Mouse (Mus musculus) CH12.LX (cell line): ENCODE data around the gene Ugt1a5. TPM values are rescaled to one million over a fixed set of nuclear protein-coding genes. Genes with fewer than 3 reads are reported as not detected.

Source experiments
- DNase-seq: peaks from one replicate; pipeline ENCODE4 v3.0.0-alpha.2; 2013; ENCODE audit errors: extremely low read depth
- H3K27ac ChIP-seq: 2 replicates; pipeline ENCODE4 v1.5.1; 2012; ENCODE audit warnings: low read depth, mild to moderate bottlenecking, control low read depth, moderate library complexity; ENCODE audit not compliant: insufficient read depth
- H3K27me3 ChIP-seq: replicated peaks from 2 replicates; pipeline ENCODE3; 2012; ENCODE audit warnings: inconsistent platforms
- H3K36me3 ChIP-seq, 2 experiments: replicated peaks in 1 of 2; 2 replicates each; pipeline versions ENCODE3 to v1.6.1; 2012; ENCODE audit warnings: inconsistent platforms in 1 of 2, low read length in 1 of 2, mild to moderate bottlenecking in 1 of 2, mixed read lengths in 1 of 2, moderate library complexity in 1 of 2; ENCODE audit not compliant: control insufficient read depth in 1 of 2, insufficient read depth in 1 of 2
- H3K4me1 ChIP-seq, 2 experiments: 2 replicates each; pipeline ENCODE4 v1.6.1; 2012; ENCODE audit warnings: inconsistent platforms in 1 of 2, moderate library complexity in 1 of 2; ENCODE audit not compliant: insufficient read depth in 2 of 2, control insufficient read depth in 1 of 2
- H3K4me2 ChIP-seq: 2 replicates; pipeline ENCODE4 v1.6.1; 2012; ENCODE audit warnings: low read depth, mild to moderate bottlenecking, control low read depth; ENCODE audit not compliant: poor library complexity, insufficient read depth, severe bottlenecking
- H3K4me3 ChIP-seq, 3 experiments: fragments of 150-350 bp in 1 of 3; sonication (generic) in 1 of 3; replicated peaks in 1 of 3; 2 replicates each; pipeline versions ENCODE3 to v1.5.1; 2011 to 2012; ENCODE audit warnings: low read depth in 2 of 3, low read length in 2 of 3, mild to moderate bottlenecking in 2 of 3, moderate library complexity in 2 of 3, control low read depth in 1 of 3, improper control_type of control experiment in 1 of 3, inconsistent platforms in 1 of 3, mixed read lengths in 1 of 3; ENCODE audit not compliant: poor library complexity in 1 of 3
- H3K79me2 ChIP-seq: replicated peaks from 2 replicates; pipeline ENCODE4 v1.6.1; 2012; ENCODE audit warnings: mild to moderate bottlenecking, moderate library complexity; ENCODE audit not compliant: control insufficient read depth, poor library complexity, insufficient read depth, severe bottlenecking; ENCODE audit errors: extremely low read depth
- H3K9ac ChIP-seq: 2 replicates; pipeline ENCODE4 v1.6.1; 2012; ENCODE audit warnings: low read depth, mild to moderate bottlenecking, control low read depth, moderate library complexity; ENCODE audit not compliant: insufficient read depth
- H3K9me3 ChIP-seq: replicated peaks from 2 replicates; pipeline ENCODE3; 2012; ENCODE audit warnings: low read length, inconsistent platforms, mixed read lengths
- ELF1 ChIP-seq: IDR thresholded peaks from 2 replicates; pipeline ENCODE4 v1.6.1; 2014; ENCODE audit warnings: low read depth, mild to moderate bottlenecking, inconsistent platforms, low read length, improper control_type of control experiment
- ETS1 ChIP-seq: conservative IDR thresholded peaks from 2 replicates; pipeline ENCODE4 v1.6.1; 2012; ENCODE audit warnings: low read depth, mild to moderate bottlenecking, inconsistent platforms, low read length, improper control_type of control experiment, moderate library complexity
- GABPA ChIP-seq: IDR thresholded peaks from 2 replicates; pipeline ENCODE4 v1.6.1; 2012; ENCODE audit warnings: low read depth, low read length, improper control_type of control experiment, inconsistent platforms; ENCODE audit not compliant: insufficient replicate concordance
- HCFC1 ChIP-seq: IDR thresholded peaks from 2 replicates; pipeline ENCODE4 v1.6.1; 2012; ENCODE audit warnings: low read depth, mild to moderate bottlenecking, inconsistent platforms, low read length, improper control_type of control experiment
- JUND ChIP-seq: conservative IDR thresholded peaks from 2 replicates; pipeline ENCODE4 v1.6.1; 2011; ENCODE audit warnings: low read depth, low read length, improper control_type of control experiment
- MAFK ChIP-seq: IDR thresholded peaks from 2 replicates; pipeline ENCODE4 v1.6.1; 2011; ENCODE audit warnings: low read length, improper control_type of control experiment; ENCODE audit not compliant: insufficient replicate concordance
- MAZ ChIP-seq: IDR thresholded peaks from 2 replicates; pipeline ENCODE4 v1.6.1; 2012; ENCODE audit warnings: low read depth, mild to moderate bottlenecking, inconsistent platforms, low read length, improper control_type of control experiment, moderate library complexity
- MEF2A ChIP-seq: IDR thresholded peaks from 2 replicates; pipeline ENCODE4 v1.6.1; 2014; ENCODE audit warnings: low read depth, mild to moderate bottlenecking, inconsistent platforms, low read length, improper control_type of control experiment, borderline replicate concordance
- MXI1 ChIP-seq: IDR thresholded peaks from 2 replicates; pipeline ENCODE4 v1.6.1; 2011; ENCODE audit warnings: mild to moderate bottlenecking, low read depth, low read length, improper control_type of control experiment
- MYC ChIP-seq: IDR thresholded peaks from 2 replicates; pipeline ENCODE4 v1.6.1; 2011; ENCODE audit warnings: low read depth, mild to moderate bottlenecking, improper control_type of control experiment, low read length
- PAX5 ChIP-seq: IDR thresholded peaks from 2 replicates; pipeline ENCODE4 v1.6.1; 2012; ENCODE audit warnings: low read length, inconsistent platforms, mixed read lengths
- POLR2AphosphoS2 ChIP-seq: IDR thresholded peaks from 2 replicates; pipeline ENCODE4 v1.6.1; 2011; ENCODE audit warnings: low read depth, low read length, improper control_type of control experiment
- SMC3 ChIP-seq: IDR thresholded peaks from 2 replicates; pipeline ENCODE4 v1.6.1; 2011; ENCODE audit warnings: low read depth, low read length, improper control_type of control experiment
- TBP ChIP-seq: conservative IDR thresholded peaks from 2 replicates; pipeline ENCODE4 v1.6.1; 2011; ENCODE audit warnings: low read depth, low read length, improper control_type of control experiment
- TCF12 ChIP-seq: IDR thresholded peaks from 2 replicates; pipeline ENCODE4 v1.6.1; 2014; ENCODE audit warnings: low read depth, mild to moderate bottlenecking, inconsistent platforms, low read length, improper control_type of control experiment
- ZKSCAN1 ChIP-seq: IDR thresholded peaks from 2 replicates; pipeline ENCODE4 v1.6.1; 2012; ENCODE audit warnings: low read depth, inconsistent platforms, low read length, improper control_type of control experiment, borderline replicate concordance
- ZMIZ1 ChIP-seq: IDR thresholded peaks from 2 replicates; pipeline ENCODE4 v1.6.1; 2012; ENCODE audit warnings: low read depth, mild to moderate bottlenecking, inconsistent platforms, low read length, improper control_type of control experiment
- dilution Hi-C: fragments of 300-500 bp; cut with MboI; formaldehyde crosslinking; loops from 2 replicates; pipeline ENCODE4 v1.14.3; 2020; ENCODE audit warnings: low sequenced_read_pairs; ENCODE audit not compliant: extremely low pct_unique_long_range_greater_than_20kb, extremely low pct_ligation_motif_present
- in situ Hi-C: fragments of 300-500 bp; cut with MboI; formaldehyde crosslinking; loops from 3 replicates; pipeline ENCODE4 v1.14.3; 2019; ENCODE audit warnings: low sequenced_read_pairs, low pct_ligation_motif_present, low pct_unique_long_range_greater_than_20kb, mixed read lengths
- polyA plus RNA-seq: library from polyadenylated mRNA; unstranded; fragments of >175 nt; gene quantifications from 2 replicates; pipeline ENCODE4 v1.2.1, GENCODE M21; 2012; ENCODE audit warnings: low read depth; ENCODE audit not compliant: insufficient read length
- total RNA-seq, 2 experiments: library from RNA; depleted of rRNA; stranded (reverse); fragments of 300-350 nt in 1 of 2; fragments of >200 nt in 1 of 2; gene quantifications; 2 replicates each; pipeline ENCODE4 v1.2.3; 2012 to 2014

Gene Ugt1a5
- total and polyA plus RNA-seq, 3 experiments = not detected

GRCm38 (mm10) chr1:88197443-88197842 lies 31.6 kb downstream of the Ugt1a5 start:
- no peaks in the 10 kb centered on the region for H3K27me3 ChIP-seq
- H3K9ac ChIP-seq = no peak overlapping the region
- no peaks in the 10 kb centered on the region for H3K9me3 ChIP-seq
- in situ Hi-C loops = no loop called here
- H3K79me2 ChIP-seq = no peaks in the 10 kb centered on the region
- no peak for DNase-seq
- dilution Hi-C loops = no loop called here
- H3K36me3 ChIP-seq = peaks cover 0 to 2% of the 10 kb centered on the region in 2 experiments
- no peak overlapping the region for H3K4me3 ChIP-seq
- no peak for TF ChIP-seq ZKSCAN1
- peaks cover 0 to 11% of the 10 kb centered on the region in 2 experiments; a peak in 2 of 4 replicates for H3K4me1 ChIP-seq
- H3K27ac ChIP-seq = no peak overlapping the region
- H3K4me2 ChIP-seq = no peak overlapping the region

DNA sequence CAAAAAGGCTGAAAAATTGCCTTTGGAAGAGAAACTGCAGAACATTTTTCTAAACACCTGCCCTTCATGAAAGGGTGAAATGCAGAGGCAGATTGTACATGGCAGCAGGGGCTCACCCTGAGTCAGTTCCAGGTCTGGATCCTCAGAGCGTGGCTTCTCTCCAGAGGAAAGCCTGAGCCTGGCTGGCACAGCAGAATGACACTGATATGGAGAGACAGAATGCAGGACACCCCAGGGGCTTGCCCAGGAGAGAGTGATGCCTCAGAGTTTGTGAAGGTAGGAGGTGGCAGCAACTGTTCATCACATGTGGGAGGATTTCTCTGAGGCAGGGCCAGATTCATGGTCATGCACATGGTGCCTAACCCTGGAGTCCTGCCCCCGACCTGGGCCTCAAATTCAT lies 34.2 kb downstream of the Ugt1a5 start:
- H3K4me1 ChIP-seq = peaks cover 0 to 11% of the 10 kb centered on the region in 2 experiments; a peak in 2 of 4 replicates
- H3K4me2 ChIP-seq = no peak overlapping the region
- H3K27me3 ChIP-seq = no peaks in the 10 kb centered on the region
- TF ChIP-seq HCFC1 = no peak
- no peak for TF ChIP-seq MAFK
- TF ChIP-seq TCF12 = no peak
- TF ChIP-seq MXI1 = no peak
- no peak for TF ChIP-seq ZKSCAN1
- no peak for TF ChIP-seq JUND
- no peak for TF ChIP-seq ELF1
- no peak for TF ChIP-seq MEF2A
- no peak for TF ChIP-seq ZMIZ1
- no peak for TF ChIP-seq POLR2AphosphoS2
- TF ChIP-seq MYC = no peak
- TF ChIP-seq SMC3 = no peak
- no peak for TF ChIP-seq MAZ
- no peak for TF ChIP-seq ETS1
- TF ChIP-seq PAX5 = no peak
- no peak for TF ChIP-seq TBP
- TF ChIP-seq GABPA = no peak
- H3K9me3 ChIP-seq = no peaks in the 10 kb centered on the region
- dilution Hi-C loops = no loop called here
- H3K27ac ChIP-seq = no peak overlapping the region
- H3K4me3 ChIP-seq = no peak overlapping the region
- peaks cover 0 to 2% of the 10 kb centered on the region in 2 experiments for H3K36me3 ChIP-seq
- in situ Hi-C loops = no loop called here
- no peak overlapping the region for H3K9ac ChIP-seq
- no peak for DNase-seq
- no peaks in the 10 kb centered on the region for H3K79me2 ChIP-seq
